Mouse (Mus musculus): ENCODE measurements around the gene 9130409I23Rik.

The 9130409I23Rik gene

GRCm38 (mm10) chr1:181050937-181051336, at the start of gene 9130409I23Rik:
TSS of gene 9130409I23Rik (plus strand) at chr1:181051237.
- no peak for ATAC-seq (ENCODE audit: insufficient number of reproducible peaks, low FRiP score, low TSS enrichment)

GRCm38 (mm10) chr1:181001621-181002020, 49.4 kb upstream of the 9130409I23Rik start:
- ATAC-seq (ENCODE audit: insufficient number of reproducible peaks, low FRiP score, low TSS enrichment): no peak

DNA sequence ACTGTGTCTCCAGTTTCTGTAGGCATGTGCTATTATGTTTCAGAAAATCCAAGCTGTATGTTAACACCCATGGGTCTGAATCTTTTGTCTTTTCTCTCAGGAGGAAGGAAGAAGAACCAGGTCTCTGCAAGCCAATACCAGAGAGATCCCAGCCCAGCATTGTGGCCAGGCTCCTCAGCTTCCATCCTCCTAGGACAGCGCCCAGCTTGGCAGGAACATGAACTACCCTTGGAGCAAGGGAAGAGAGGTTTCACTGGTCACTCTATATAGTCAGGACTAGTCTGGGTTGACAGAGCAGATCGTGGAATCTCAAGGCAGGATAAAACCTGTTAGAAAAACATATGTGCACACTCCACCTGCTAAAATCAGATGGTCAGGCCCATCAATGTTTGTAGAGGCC, 47.2 kb upstream of the 9130409I23Rik start:
- no peak for ATAC-seq (ENCODE audit: insufficient number of reproducible peaks, low FRiP score, low TSS enrichment)

- no peak for ATAC-seq (ENCODE audit: insufficient number of reproducible peaks, low FRiP score, low TSS enrichment)
These were observed 45.7 kb upstream of the 9130409I23Rik start for GRCm38 (mm10) chr1:181005331-181005730.

GRCm38 (mm10) chr1:181007831-181008230, 43.2 kb upstream of the 9130409I23Rik start:
- no peak for ATAC-seq (ENCODE audit: insufficient number of reproducible peaks, low FRiP score, low TSS enrichment)

DNA sequence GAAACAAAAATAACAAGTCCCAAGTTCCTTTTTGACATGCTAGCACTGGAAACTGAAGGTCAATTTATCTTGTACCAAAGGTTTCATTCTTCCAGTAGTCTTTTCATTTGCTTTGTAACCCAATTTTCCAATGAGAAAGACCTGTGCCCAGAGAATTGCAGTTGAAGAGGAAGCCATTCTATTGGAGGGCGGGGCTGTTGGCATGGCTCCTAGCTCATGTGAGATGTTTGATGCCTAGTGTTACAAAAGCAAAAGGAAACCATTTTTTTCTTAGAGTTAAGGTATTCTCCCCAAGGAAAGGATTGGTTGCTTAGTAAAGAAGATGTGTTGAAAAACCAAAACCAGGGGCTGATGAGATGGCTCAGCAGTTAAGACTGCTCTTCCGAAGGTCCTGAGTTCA, 42.8 kb upstream of the 9130409I23Rik start:
- ATAC-seq (ENCODE audit: insufficient number of reproducible peaks, low FRiP score, low TSS enrichment): no peak

DNA sequence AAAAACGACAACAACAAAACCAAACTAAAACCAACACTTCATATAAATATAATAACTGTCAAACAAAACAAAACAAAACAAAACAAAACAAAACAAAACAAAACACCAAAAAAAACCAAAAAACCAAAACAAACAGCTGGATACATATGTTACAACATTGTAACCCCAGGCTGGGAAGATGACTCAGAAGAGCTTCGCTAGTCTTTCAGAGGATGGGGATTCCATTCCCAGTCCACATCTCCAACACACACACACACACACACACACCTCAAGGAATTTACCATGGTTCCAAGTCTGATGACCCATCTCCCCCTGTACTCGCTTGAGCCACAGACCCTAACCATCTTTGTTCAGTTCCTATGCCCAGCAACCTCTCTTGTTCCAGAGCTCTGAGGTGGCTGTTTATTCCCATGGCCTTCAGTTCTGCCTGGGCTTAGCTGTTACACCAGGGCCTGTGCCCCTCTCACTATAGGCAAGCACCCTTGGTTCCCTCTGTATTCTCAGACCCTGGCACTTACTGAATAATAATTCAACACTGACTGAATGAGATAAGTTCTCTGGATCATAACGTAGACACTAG, 41.9 kb upstream of the 9130409I23Rik start:
- no peak for ATAC-seq (ENCODE audit: insufficient number of reproducible peaks, low FRiP score, low TSS enrichment)

GRCm38 (mm10) chr1:181009754-181010153, 41.3 kb upstream of the 9130409I23Rik start:
- peak; percentile 93 for ATAC-seq (ENCODE audit: insufficient number of reproducible peaks, low FRiP score, low TSS enrichment)

GRCm38 (mm10) chr1:181010171-181010932, 40.7 kb upstream of the 9130409I23Rik start:
- ATAC-seq (ENCODE audit: insufficient number of reproducible peaks, low FRiP score, low TSS enrichment): 0 out of 2 replicates have a peak, but pooled peaks have one; percentile 29

GRCm38 (mm10) chr1:181011601-181012000, 39.4 kb upstream of the 9130409I23Rik start:
- no peak for ATAC-seq (ENCODE audit: insufficient number of reproducible peaks, low FRiP score, low TSS enrichment)

GRCm38 (mm10) chr1:181012416-181012815, 38.6 kb upstream of the 9130409I23Rik start:
- ATAC-seq (ENCODE audit: insufficient number of reproducible peaks, low FRiP score, low TSS enrichment): no peak

DNA sequence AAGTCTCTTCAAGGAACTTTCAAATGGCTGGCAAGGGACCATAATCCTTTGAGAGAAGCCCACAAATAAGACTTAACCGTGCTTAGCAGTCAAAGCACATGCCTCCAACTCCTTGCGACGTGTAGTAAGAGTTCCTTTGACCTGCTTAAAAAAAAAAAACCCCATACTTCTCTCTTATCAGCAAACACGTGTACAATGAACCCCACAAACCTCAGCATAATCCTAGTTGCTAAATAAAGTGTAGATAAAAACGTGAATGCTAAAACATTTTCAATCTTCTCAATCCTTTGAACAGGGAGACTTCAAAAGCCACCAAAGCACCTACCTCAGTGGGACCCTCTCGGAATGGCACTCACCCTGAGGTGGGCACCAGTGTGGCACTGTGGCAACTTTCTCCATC, 37.6 kb upstream of the 9130409I23Rik start:
- no peak for ATAC-seq (ENCODE audit: insufficient number of reproducible peaks, low FRiP score, low TSS enrichment)

DNA sequence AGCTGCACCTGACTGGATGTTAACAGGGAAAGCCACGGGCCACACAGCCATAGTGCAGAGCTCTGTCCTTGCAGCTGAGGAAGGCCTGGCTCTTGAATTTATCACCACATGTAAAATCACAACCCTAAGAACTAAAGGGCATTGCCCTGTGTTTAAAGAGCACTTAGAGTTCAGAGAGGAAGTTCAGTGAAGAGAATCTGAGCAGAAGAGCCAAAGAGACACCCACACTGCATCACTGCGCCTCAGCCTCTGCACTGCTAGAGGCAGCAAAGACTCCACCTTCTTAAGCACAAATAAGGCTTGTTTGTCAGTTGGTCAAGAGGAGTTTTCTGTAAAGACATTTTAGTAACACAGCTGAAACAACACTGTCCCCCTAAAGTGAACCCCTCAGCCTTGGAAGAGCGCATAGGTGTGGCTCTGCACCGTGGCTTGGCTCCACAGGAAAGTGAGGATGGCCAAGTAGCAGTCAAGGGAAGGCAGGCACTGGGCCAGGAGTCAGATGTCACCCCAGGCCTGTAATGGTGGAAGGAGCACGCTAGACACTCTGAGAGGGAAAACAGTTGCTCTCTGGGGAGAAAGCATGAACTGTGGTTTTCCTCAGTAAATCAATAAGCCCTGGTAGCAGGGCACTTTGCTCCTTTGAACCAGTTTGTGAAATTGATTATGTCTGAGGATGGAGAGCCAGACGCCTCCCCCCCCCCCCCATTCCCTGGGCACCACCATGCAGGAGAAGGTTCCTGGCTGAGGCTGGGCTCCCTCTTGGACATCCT, 36.1 kb upstream of the 9130409I23Rik start:
- ATAC-seq (ENCODE audit: insufficient number of reproducible peaks, low FRiP score, low TSS enrichment): no peak

GRCm38 (mm10) chr1:181015558-181015957, 35.5 kb upstream of the 9130409I23Rik start:
- ATAC-seq (ENCODE audit: insufficient number of reproducible peaks, low FRiP score, low TSS enrichment): no peak

GRCm38 (mm10) chr1:181016045-181016444, 35.0 kb upstream of the 9130409I23Rik start:
- ATAC-seq (ENCODE audit: insufficient number of reproducible peaks, low FRiP score, low TSS enrichment): no peak

DNA sequence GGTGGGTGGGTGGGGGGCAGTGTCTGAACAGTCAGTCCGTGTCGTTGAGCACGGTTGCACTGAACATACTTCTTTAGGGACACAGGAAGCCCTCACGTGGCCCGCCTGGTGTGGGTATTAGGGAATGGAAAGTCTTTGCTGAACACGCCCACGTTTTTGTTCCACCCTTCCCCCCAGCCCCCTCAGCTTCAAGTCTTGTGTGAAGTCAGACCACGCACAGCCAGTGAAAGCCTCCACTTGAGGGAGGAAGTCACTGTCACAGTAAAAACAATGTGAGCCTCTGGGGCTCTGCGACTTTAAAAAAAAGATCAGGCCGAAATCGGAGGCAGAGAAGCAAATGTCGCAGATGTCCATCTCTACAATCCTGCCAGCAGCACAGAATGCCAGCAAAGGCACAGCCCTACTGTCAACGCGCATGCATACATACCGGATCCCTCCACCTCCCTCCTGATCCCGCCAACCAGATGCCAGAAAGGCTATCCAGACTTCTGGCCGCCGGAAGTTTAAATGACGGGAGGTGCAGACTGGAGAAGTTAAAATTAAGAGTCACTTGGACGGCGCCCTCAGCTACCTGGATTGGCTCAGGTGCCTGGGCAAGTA, 34.4 kb upstream of the 9130409I23Rik start:
- ATAC-seq (ENCODE audit: insufficient number of reproducible peaks, low FRiP score, low TSS enrichment): peak; percentile 79

DNA sequence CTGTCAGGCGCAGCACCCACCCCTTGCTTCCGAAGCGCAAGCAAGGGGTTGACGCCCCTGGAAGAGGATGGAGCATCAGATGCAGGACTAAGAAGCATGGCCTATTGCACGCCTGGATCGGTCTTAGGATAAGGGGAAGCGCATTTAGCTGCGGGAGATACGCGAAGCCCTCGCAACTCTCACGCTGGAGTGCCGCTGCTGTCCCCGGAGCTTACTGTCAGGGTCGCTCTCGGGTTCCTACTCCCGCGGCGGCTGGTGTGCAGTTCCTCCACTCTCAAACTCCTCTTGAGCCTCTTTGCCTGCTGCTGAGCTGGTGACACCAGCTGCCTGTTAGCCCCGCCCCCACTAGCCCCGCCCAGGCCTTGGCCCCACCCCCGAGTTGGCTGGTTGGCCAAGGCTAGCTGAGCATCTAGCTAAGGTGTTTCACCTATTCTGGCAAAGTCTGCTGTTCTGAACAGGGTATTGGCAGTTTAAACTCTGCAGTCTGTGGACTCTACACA, 33.8 kb upstream of the 9130409I23Rik start:
- ATAC-seq (ENCODE audit: insufficient number of reproducible peaks, low FRiP score, low TSS enrichment): peak; percentile 69

- no peak for ATAC-seq (ENCODE audit: insufficient number of reproducible peaks, low FRiP score, low TSS enrichment)
These were observed 33.1 kb upstream of the 9130409I23Rik start for GRCm38 (mm10) chr1:181017890-181018420.

GRCm38 (mm10) chr1:181020756-181021487, 30.1 kb upstream of the 9130409I23Rik start, which contains the start of gene Ephx1:
TSS of gene Ephx1 (minus strand) at chr1:181020904.
- ATAC-seq (ENCODE audit: insufficient number of reproducible peaks, low FRiP score, low TSS enrichment): no peak

DNA sequence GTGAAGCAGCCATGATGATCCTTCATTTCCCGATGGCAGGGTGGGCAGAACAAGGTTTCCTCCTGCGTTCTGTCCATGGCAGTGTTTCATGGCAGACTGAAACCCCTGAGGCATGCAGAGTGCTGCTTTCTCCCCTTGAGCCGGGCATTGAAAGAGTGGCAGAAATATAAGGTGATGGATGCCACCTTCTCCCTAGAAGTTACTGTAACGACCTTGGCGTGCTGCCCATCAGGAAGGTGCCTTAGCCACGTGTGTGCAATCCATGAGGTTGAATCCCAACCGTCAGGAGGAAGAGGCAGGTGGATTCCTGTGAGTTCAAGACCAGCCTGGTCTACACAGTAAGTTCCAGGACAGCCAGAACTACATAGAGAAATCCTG, 29.6 kb upstream of the 9130409I23Rik start:
- ATAC-seq (ENCODE audit: insufficient number of reproducible peaks, low FRiP score, low TSS enrichment): no peak

Measured in cerebellum, adult (tissue).